Mouse (Mus musculus) hindbrain, embryonic 15.5 days (tissue): ENCODE measurements around the gene D11Wsu47e. TPM values are rescaled to one million over a fixed set of nuclear protein-coding genes. Genes with fewer than 3 reads are reported as not detected.

Experiments used
- polyA plus RNA-seq: library from polyadenylated mRNA; unstranded; fragments of >200 nt; fragmentation: Nextera tagmentation; extraction: Ambion mirVana; gene quantifications from 2 replicates; pipeline ENCODE4 v1.2.1, GENCODE M21; 2015

D11Wsu47e gene
- polyA plus RNA-seq, 1 experiment from 2014 or later = 23.5 TPM

Other genes with a start within 250 kb of the D11Wsu47e start
- gene Sstr2, start 65.1 kb upstream of the D11Wsu47e start, polyA plus RNA-seq = 26.8 and 28.1 TPM in 2 replicates
- 39.4 and 42.6 TPM in 2 replicates for gene Cog1, start 35.2 kb upstream of the D11Wsu47e start, polyA plus RNA-seq
- gene Slc39a11, start 34.3 kb upstream of the D11Wsu47e start, polyA plus RNA-seq = 34.2 and 35.0 TPM in 2 replicates
- 41.4 and 43.8 TPM in 2 replicates for gene Fam104a, start 257 bp upstream of the D11Wsu47e start, polyA plus RNA-seq
- 0.29 and 0.49 TPM in 2 replicates for gene Cpsf4l, start 25.6 kb downstream of the D11Wsu47e start, polyA plus RNA-seq
- 67.5 and 71.7 TPM in 2 replicates for gene Cdc42ep4, start 67.5 kb downstream of the D11Wsu47e start, polyA plus RNA-seq